Mouse (Mus musculus): ENCODE data around the gene Hist1h2ak.

Gene Hist1h2ak

DNA sequence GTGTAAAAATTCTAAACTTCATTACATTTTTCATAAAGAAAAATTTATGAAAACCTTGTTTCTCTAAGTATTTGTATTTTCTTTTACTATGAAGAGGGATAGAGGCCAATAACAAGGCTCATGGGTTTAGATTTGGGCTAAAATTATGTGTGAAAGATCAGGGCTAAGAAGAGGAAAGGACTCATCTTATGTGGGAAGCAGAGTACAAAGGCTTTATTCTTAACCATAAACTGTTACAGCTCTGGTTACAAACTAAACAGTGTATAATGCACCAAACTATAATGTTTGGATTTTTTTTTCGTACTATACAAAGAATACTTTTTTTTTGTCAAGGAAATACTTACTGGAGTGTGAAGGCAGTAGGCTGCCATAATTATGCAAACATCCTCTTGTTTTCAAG lies 2.1 kb upstream of the Hist1h2ak start:
- DNase-seq (ENCODE audit: low spot score): no peak

DNA sequence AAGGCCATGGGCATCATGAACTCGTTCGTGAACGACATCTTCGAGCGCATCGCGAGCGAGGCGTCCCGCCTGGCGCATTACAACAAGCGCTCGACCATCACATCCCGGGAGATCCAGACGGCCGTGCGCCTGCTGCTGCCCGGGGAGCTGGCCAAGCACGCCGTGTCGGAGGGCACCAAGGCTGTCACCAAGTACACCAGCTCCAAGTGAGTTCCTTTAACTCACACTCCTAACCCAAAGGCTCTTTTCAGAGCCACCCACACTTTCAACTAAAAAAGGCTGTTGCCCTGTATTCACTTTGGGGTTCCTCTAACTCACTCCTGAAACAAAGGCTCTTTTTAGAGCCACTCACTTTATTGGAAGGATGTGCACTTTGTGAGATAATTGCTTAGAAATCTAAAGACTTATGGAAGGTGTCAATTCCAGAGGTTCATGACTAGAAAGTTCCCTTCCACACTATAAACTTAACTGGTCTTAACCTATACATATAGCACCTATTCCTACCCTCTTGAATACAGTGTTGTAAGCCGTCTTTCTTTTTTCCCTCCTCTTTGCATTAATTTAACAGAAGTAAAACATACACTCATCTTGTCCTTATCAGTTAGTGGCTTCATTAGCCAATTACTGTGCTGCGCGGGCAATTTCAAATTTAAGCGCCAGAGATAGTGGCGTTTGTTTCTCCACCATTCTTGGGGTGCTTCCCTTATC lies 821 bp upstream of the Hist1h2ak start:
- peak; percentile 91 for DNase-seq (ENCODE audit: low spot score)

DNA sequence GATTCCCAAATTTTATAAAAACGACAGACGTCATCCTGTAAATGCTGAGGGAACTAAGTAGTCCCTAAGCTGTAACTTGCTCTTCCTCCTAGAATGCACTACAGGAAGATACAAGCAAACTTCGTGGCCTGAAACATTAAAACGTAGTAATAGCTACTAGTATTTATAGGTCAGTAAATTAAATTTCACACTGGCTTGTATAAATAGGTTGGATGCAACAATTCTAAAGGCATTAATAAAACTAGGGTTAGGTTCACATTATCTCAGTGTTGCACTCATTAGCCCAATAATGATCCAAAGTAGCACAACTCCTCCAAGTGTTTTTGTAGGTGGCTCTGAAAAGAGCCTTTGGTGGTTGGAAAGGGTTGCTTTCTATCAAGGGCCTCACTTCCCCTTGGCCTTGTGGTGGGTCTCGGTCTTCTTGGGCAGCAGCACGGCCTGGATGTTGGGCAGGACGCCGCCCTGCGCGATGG lies 540 bp downstream of the Hist1h2ak start:
- peak; percentile 73 for DNase-seq (ENCODE audit: low spot score)

DNA sequence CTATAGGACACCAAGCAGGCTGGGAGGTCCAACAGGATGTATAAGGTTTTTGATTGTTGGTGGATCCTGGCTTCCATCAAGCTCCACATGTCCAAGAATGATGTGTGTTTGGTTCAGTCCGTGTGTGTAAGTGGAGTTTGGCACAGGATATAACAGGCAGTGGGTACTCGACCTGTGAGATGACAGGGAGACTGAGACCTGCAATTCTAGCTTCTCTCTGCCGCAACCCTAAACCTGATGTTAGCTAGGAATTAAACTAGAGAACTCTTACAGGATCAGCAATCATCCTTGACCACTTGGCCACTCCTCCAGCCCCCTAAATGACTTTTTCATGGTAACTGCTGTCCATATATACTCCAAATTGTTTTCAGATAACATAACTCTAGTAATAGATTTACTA lies 1.3 kb downstream of the Hist1h2ak start:
- no peak for DNase-seq (ENCODE audit: low spot score)

DNA sequence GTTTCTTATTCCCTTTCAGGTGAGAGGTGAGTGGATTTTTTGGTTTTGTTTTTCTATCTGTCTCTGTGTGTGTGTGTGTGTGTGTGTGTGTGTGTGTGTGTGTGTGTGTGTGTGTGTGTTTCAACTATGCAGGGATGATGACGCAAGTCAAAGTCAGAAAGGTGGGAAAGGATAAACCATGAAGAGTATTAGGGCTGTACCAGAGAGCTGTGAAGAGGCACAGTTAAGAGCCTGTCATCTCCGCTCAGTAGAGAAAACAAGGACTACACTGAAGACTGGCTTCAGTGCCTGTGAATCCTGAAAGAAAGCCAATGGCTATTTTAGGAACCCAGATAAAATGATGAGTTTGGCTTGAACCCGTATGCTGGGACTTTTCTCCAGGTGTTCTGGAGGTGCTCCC lies 1.8 kb downstream of the Hist1h2ak start:
- DNase-seq (ENCODE audit: low spot score): peak; percentile 47

DNA sequence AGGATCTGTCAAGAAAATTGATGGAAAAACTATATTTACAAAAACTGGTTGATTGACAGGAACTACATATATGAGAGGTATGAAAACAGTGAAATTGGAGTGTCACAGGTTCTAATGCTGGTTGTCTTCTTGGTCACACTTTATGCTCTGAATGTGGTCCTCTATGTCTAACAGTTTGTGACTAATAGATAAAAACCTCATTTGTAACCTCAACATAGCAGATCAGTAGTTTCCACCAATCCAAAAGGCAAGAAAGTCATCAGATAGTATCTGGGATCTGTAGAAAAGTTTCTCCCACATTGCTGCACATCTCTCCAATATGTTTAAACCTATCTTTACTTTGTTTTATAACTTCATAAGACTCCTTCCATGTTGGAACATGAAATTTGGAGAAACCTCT lies 2.2 kb downstream of the Hist1h2ak start:
- peak; percentile 54 for DNase-seq (ENCODE audit: low spot score)

DNA sequence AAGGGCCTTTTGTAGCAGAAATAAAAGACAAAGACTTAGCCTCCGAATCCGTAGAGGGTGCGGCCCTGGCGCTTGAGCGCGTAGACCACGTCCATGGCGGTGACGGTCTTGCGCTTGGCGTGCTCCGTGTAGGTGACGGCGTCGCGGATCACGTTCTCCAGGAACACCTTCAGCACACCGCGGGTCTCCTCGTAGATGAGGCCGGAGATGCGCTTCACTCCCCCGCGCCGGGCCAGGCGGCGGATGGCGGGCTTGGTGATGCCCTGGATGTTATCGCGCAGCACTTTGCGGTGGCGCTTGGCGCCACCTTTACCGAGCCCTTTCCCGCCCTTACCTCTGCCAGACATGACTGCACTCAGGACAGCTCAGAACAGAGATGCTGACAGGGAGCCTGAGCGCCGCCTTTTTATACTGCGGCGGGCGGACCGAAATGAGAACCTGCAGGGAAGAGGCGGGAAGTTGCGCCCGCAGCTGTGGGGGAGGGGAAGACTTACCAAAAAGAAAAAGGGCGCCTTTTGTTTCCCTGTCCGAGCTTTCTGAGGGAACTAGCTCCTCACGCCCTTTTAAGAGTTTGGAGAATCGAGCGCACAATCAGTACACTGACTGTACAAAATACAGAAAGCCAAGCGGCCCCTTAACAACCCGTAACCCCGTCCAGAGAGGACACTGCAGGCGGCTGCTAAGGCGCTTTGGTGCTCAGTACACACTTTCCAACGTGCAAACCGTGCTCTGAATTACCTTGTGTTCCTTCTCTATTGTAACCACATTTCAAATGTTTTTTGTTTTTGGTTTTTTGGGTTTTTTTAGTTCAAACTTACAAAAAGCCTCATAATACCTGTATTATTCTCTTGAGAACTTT lies 3.2 kb downstream of the Hist1h2ak start, which contains the start of gene Hist1h4k:
Gene Hist1h4k, minus strand, starts transcription at position 347 of the 859 bp plus-strand sequence.
- peak; percentile 93 for DNase-seq (ENCODE audit: low spot score)

DNA sequence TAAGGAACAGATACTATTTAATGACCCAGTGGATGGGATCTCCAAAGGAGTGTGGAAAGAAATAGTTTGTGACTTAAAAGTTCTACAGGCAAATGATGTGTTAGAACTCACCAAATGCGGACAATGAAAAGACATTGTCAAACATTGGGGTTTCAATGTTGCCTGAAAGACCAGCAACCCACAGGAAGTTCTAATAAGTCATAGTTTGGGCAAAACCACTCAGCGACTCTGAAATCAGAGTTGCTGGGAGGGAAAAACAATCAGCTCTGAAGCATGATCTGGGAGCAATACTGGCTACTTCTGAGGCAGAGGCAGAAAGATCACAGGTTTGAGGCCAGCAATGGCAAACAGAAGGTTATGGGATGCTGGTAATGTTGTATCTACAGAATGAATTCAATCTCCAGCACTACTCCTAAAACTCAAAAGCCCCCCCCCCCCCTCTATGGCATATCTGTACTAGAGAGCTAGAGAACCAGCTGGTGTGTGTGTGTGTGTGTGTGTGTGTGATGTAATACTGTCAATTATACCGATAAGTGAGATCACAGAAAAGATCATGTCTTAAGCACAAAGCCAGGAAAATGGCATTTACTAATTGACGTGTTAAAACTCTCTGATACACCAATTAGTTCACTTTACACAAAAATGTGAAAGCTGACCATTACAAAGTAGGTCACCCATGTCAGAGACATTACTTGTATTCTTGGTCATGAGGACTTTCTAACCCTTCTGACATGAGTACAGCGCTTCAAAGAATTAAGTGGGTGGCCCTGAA lies 4.1 kb downstream of the Hist1h2ak start:
- peak; percentile 64 for DNase-seq (ENCODE audit: low spot score)

DNA sequence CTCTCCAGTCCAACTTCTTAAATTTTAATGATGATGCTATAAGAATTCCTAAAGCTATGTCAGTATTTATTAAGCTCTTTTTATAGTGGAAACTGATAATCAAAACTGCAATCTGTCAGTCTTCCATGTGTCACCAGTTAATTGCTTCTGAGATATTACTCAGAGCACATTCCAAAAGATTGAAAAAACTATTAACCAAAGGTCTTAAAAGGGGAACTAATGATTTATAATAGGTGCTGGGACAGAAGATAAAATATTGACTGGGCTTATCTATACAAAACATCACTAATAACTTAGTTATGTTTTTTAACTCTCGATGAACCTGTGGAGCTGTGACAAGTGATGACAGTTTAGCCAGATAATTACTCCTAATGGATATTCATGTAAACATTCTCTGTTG lies 8.6 kb downstream of the Hist1h2ak start:
- no peak for DNase-seq (ENCODE audit: low spot score)

DNA sequence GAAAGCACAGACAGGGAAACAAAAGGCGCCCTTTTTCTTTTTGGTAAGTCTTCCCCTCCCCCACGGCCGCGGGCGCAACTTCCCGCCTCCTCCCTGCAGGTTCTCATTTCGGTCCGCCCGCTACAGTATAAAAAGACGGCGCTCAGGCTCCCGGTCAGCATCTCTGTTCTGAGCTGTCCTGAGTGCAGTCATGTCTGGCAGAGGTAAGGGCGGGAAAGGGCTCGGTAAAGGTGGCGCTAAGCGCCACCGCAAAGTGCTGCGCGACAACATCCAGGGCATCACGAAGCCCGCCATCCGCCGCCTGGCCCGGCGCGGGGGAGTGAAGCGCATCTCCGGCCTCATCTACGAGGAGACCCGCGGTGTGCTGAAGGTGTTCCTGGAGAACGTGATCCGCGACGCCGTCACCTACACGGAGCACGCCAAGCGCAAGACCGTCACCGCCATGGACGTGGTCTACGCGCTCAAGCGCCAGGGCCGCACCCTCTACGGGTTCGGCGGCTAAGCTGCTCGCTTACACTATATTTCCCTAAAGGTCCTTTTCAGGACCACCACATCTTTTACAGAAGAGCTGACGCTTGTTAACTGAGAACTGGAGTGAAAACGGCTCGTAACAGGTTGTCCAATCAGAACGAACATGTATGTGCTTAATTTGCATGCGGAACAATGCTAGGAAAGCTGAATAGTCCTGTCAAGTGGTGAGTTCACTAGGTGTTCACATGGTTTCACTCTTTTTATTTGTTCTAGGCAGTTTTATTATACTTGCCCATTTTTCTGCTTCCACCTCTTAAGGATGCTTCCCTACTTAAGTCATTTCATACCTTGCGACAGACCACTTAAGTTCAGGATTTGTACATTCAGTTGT lies 18.5 kb downstream of the Hist1h2ak start, which contains the start of gene Hist1h4j:
Gene Hist1h4j, plus strand, starts transcription at position 159 of the 862 bp plus-strand sequence.
- peak; percentile 88 for DNase-seq (ENCODE audit: low spot score)

DNA sequence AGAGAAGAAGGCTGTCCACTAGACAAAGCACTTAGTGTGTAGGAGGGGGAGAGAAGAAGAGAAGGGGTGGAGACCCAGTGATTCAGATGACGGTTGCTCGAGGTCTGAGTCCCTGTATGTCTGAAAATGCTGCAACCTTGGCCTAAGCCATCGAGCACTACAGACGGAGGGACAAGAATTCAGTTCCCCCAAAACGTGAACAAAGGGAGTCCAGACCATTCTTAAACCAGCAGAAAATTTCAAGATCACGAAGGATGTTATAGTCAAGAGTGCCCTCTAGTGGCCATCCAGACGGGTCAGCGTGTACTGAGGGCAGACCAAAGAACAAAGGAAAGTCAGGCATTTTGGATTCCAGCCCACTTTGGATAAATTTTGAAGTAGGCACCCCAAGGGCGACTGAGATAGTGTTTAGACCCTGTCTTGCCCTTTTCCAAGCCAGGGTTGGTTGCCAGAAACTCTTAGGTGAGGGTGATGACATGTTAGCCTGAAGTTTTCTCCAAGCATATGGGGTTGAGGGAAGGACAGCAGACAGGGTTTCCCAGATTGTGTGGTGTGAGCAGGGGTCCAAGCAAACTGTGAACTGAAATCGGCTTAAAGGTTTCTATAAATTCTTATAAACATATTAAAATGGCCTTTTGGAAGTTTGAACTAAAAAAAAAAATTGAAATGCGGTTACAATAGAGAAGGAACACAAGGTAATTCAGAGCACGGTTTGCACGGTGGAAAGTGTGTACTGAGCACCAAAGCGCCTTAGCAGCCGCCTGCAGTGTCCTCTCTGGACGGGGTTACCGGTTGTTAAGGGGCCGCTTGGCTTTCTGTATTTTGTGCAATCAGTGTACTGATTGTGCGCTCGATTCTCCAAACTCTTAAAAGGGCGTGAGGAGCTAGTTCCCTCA lies 19.4 kb downstream of the Hist1h2ak start:
- peak; percentile 91 for DNase-seq (ENCODE audit: low spot score)

DNA sequence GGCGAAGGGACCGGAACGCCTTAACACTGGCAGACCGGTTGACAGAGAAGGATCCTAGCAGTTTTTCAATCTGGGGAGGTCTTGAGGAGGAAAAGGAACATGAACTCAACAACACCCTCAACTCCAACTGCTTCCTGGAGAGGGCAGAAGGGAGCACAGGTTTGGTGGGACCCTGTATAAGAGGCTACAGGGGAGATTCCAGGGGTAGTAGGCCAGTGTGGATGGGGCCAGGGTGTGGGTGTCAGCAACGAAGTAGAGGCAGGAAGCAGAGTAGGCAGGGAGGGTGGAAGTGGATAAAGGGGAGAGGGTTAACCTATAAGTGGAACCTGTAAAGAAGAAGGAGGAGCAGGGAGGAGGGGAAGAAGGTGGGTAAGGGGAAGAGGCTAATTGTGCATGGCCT lies 20.2 kb downstream of the Hist1h2ak start:
- DNase-seq (ENCODE audit: low spot score): no peak

DNA sequence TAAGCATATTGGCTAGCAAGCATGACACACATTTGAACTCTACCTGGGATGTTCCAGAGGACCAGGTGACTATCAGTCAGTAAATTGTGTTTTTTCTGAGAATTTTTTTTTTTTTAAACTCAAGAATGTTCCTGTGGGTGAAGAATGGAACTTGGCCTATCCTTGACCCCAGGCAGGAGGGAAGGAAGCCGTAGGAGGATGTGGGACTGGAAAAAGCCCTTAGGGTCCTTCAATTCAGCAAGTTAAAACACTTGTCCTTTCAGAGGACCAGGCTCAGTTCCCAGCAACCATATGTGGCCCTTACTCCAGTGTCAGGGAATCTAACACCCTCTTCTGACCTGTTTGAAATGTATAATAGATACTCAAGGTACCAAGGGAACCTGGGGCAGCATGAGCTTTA lies 24.1 kb downstream of the Hist1h2ak start:
- no peak for DNase-seq (ENCODE audit: low spot score)

DNA sequence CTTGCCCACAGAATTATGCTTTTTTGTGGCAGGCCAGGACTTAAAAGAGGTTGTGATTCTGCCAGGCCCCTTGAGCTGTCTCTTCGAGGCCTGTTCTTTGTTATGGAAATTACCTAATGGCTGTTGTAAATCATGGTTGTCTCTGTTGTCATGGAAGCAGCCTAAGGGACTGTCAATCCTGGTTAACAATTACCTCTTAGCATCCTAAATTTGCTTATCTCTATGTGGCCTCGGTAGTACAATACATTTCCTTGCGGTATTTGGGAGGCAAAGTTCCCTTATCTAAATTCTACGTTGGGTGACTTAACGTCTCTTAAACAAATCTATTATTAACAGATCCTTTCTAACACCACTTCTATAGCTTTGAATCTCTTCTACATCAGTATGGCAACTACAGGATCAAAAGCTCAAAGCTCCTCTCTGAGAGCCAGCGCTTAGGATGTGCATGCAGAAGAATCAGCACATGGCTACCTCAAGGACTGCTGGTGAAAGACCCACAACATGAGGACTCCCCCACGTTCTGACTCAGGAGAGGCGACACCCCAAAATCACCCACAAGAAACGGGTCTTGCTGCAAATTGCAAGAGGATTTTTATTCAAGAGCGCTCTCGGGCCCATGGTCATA lies 25.6 kb downstream of the Hist1h2ak start:
- no peak for DNase-seq (ENCODE audit: low spot score)

DNA sequence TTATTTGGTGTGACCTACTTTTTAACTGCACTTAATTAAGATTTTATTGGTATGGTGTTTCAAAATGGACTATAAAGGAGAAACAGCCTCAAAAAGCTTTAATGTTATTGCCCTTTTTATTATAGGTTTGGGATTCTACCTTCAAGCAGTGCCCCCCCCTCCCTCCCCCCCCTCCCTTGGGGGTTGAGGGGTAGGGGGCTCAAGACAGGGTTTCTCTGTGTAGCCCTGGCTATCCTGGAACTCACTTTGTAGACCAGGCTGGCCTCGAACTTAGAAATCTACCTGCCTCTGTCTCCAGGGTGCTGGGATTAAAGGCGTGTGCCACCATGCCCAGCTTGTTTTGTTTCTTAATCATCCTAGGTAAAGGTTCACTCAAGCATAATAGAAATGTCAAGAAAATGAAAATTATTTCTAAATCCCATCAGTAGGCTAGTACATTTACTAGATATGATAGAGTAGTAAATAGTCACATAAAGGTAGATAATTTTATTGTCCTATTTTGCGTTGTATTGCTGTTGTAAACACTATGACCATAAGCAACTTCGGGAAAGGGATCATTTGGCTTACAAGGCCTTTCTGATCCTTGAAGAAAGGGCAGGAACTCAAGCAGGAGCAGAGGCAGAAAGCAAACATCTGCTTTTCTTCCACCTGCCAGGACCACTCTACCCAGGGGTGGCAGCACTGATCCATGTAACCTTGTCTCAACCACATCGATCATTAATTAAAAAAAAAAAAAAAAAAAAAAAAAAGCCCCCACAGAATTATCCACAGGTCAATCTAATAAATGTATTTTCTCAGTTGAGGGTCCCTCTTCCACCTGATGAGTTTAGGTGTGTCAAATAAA lies 30.4 kb downstream of the Hist1h2ak start:
- no peak for DNase-seq (ENCODE audit: low spot score)

DNA sequence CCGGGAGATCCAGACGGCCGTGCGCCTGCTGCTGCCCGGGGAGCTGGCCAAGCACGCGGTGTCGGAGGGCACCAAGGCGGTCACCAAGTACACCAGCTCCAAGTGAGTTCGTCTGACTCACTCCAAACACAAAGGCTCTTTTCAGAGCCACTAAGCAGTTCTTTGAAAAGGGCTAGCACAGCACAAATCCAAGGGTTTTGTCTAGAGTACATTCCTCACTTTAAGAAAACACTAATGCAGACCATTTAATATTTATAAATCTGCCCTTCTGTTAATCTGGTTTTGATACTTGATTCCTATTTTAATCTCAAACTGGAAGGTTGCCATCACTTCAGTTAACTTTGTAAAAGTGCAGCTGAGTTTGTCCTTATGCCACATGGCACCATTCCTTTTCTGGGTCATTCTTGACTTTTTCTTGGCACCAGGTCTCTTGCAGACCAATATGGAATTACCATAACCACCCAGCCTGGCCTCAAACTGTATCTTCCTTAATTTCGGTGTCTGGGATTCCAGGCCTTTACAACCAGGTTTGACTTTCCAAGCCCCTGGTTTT lies 31.2 kb downstream of the Hist1h2ak start:
- DNase-seq (ENCODE audit: low spot score): no peak

DNA sequence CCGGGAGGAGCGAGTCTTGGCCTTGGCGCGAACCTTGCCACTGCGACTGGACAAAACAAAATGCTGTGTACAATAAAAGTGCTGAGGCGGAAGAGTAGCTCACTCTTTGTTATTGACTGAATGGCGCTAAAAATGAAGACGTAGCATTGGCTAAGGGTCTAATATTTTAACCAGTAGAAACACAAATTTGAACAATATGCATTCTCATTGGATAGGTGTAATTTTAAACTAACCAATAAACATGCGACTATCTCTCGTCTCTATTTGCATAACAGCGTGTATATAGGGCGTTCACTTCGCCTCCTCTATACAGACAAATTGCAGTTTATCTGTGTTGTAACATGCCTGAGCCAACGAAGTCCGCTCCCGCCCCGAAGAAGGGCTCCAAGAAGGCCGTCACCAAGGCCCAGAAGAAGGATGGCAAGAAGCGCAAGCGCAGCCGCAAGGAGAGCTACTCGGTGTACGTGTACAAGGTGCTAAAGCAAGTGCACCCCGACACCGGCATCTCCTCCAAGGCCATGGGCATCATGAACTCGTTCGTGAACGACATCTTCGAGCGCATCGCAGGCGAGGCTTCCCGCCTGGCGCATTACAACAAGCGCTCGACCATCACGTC lies 31.8 kb downstream of the Hist1h2ak start, which contains the start of gene Hist1h2bm:
Gene Hist1h2bm, plus strand, starts transcription at position 288 of the 616 bp plus-strand sequence.
- DNase-seq (ENCODE audit: low spot score): peak; percentile 96
